Mouse (Mus musculus): ENCODE results near the gene Tmem247. TPM values are rescaled to one million over a fixed set of nuclear protein-coding genes. Genes with fewer than 3 reads are reported as not detected.

Tmem247 gene
- total and polyA plus RNA-seq, 3 experiments: not detected

DNA sequence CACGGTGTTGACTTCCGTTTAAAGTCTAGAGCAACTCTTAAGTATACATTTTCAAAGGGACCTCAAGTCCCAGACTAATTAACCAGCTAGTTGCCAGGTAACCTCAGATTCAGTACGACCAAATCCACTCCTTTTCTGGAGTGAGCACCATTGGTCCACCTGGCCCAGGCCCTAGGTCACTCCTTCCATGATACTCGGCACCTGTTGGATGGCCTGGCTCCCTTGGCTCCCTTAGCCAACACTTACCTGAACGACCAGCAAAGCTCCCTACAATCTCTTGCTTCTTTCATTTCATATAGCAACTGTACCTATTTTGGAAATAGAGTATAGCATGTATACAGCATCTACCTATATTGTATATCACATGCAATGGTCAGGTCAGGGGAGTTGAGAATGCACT, 16.6 kb upstream of the Tmem247 start:
- no peaks in the 10 kb centered on the region for H3K36me3 ChIP-seq (ENCODE audit: control insufficient read depth in 1 of 2, insufficient read depth in 2 of 2, low read length in 2 of 2)
- DNase-seq (ENCODE audit: low read depth, low spot score): no peak
- TF ChIP-seq POLR2AphosphoS2 (IDR thresholded peaks at IDR 0.05; ENCODE audit: low read length): no peak
- no peak for TF ChIP-seq JUND (IDR thresholded peaks at IDR 0.05; ENCODE audit: low read depth, low read length)
- TF ChIP-seq MYB (IDR thresholded peaks at IDR 0.05; ENCODE audit: low read depth, low read length): no peak
- no peak for TF ChIP-seq HCFC1 (IDR thresholded peaks at IDR 0.05; ENCODE audit: low read depth, low read length)
- no peak for TF ChIP-seq ZC3H11A (IDR thresholded peaks at IDR 0.05; ENCODE audit: low read depth, low read length)
- TF ChIP-seq E2F4 (IDR thresholded peaks at IDR 0.05; ENCODE audit: borderline replicate concordance, low read depth, low read length): no peak
- no peak for TF ChIP-seq BHLHE40 (IDR thresholded peaks at IDR 0.05; ENCODE audit: borderline replicate concordance, low read depth, low read length)
- TF ChIP-seq CHD1 (IDR thresholded peaks at IDR 0.05; ENCODE audit: low read depth, low read length): no peak
- no peak for TF ChIP-seq MXI1 (IDR thresholded peaks at IDR 0.05; ENCODE audit: low read depth, low read length)
- no peak for TF ChIP-seq KAT2A (conservative IDR thresholded peaks at IDR 0.05; ENCODE audit: low read depth, low read length)
- no peak for TF ChIP-seq ETS1 (IDR thresholded peaks at IDR 0.05; ENCODE audit: low read depth, low read length)
- TF ChIP-seq POLR2A (IDR thresholded peaks at IDR 0.05; ENCODE audit: control insufficient read depth in 1 of 2, insufficient read depth in 1 of 2, low read depth in 1 of 2, low read length in 2 of 2, poor library complexity in 1 of 2): no peak
- TF ChIP-seq TCF12 (IDR thresholded peaks at IDR 0.05; ENCODE audit: low read depth, low read length): no peak

DNA sequence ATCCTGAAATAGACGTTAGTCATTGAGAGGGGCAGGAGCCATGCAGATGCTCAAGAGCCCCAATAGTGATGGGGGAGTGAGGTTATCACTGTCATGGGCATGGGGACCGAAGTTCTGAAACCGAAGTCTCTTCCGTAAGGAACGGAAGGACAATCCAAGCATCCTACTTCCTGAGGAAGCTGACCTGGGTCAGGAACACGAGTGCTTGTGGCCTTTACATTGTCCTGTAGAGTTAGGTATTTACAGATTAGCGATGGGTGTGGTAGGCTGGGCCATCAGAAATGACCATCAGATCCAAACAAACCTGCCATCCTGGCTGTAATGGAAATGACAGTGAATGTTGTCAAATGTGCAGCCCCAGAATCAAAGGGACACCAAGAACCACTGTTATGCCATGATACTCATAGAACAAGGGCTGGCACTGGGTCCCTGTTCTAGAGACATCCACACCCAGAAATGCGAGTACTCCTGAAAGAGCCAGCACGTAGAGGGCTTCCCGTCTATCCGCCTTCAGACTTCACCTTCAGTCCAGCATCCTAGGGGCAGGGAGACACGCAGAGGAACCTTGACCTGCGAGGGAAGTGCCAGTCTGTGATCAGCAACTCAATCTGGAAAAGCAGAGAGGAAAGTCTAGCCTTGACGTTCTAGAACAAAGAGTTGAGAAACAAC, 14.6 kb upstream of the Tmem247 start:
- Histone ChIP-seq H3K27ac (ENCODE audit: control insufficient read depth, low read depth, low read length) (no peak overlapping the region), H3K4me3 (ENCODE audit: control insufficient read depth in 1 of 2, insufficient read depth in 1 of 2, low read depth in 2 of 2, low read length in 2 of 2) (no peak overlapping the region), H3K4me1 (ENCODE audit: control insufficient read depth in 1 of 2, insufficient read depth in 2 of 2, low read length in 2 of 2) (no peaks in the 10 kb centered on the region; a peak in 2 of 4 replicates), H3K27me3 (ENCODE audit: control insufficient read depth in 1 of 2, insufficient read depth in 2 of 2, low read length in 2 of 2) (peaks cover 0 to 1% of the 10 kb centered on the region in 2 experiments; a peak in 1 of 4 replicates), H3K79me2 (ENCODE audit: control insufficient read depth, insufficient read depth, low read length, poor library complexity) (no peaks in the 10 kb centered on the region), H3K9me3 (replicated peaks; ENCODE audit: insufficient read depth, low read length) (no peaks in the 10 kb centered on the region), H3K9ac (ENCODE audit: control insufficient read depth, low read depth, low read length, poor library complexity, severe bottlenecking) (no peak overlapping the region), H3K36me3 (ENCODE audit: control insufficient read depth in 1 of 2, insufficient read depth in 2 of 2, low read length in 2 of 2) (no peaks in the 10 kb centered on the region)
- no peak for DNase-seq (ENCODE audit: low read depth, low spot score)
- TF ChIP-seq CHD1 (IDR thresholded peaks at IDR 0.05; ENCODE audit: low read depth, low read length) (no peak), MAX (IDR thresholded peaks at IDR 0.05; ENCODE audit: low read length) (no peak)

More for the DNA sequence above, 16.6 kb upstream of the Tmem247 start:
- H3K27me3 ChIP-seq (ENCODE audit: control insufficient read depth in 1 of 2, insufficient read depth in 2 of 2, low read length in 2 of 2): peaks cover 0 to 1% of the 10 kb centered on the region in 2 experiments; a peak in 1 of 4 replicates
- H3K4me1 ChIP-seq (ENCODE audit: control insufficient read depth in 1 of 2, insufficient read depth in 2 of 2, low read length in 2 of 2): no peaks in the 10 kb centered on the region; a peak in 1 of 4 replicates
- no peak overlapping the region for H3K9ac ChIP-seq (ENCODE audit: control insufficient read depth, low read depth, low read length, poor library complexity, severe bottlenecking)
- H3K4me3 ChIP-seq (ENCODE audit: control insufficient read depth in 1 of 2, insufficient read depth in 1 of 2, low read depth in 2 of 2, low read length in 2 of 2): no peak overlapping the region
- no peak overlapping the region for H3K27ac ChIP-seq (ENCODE audit: control insufficient read depth, low read depth, low read length)
- H3K9me3 ChIP-seq (replicated peaks; ENCODE audit: insufficient read depth, low read length): no peaks in the 10 kb centered on the region
- H3K79me2 ChIP-seq (ENCODE audit: control insufficient read depth, insufficient read depth, low read length, poor library complexity): no peaks in the 10 kb centered on the region

DNA sequence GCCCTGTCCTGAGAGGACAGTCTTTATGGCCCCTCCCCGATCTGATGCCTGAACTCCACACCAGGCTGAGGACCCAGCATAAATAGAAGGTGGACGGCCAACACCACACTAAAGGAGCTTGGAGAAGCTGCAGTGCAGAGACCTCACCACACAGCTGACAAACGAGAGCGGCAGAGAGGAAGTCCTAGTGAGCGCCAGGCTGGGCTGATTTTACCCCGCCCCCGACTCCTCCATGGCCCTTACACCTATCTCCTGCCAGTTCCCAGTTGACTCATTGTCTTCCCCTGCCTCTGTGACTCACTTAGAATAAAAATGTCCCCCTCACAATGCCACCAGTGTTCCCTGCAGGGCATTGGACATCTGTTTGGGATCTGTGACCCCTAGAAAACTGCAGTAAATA, 13.6 kb upstream of the Tmem247 start:
- H3K79me2 ChIP-seq (ENCODE audit: control insufficient read depth, insufficient read depth, low read length, poor library complexity): no peaks in the 10 kb centered on the region
- H3K4me1 ChIP-seq (ENCODE audit: control insufficient read depth in 1 of 2, insufficient read depth in 2 of 2, low read length in 2 of 2): no peaks in the 10 kb centered on the region; a peak in 2 of 4 replicates
- H3K27me3 ChIP-seq (ENCODE audit: control insufficient read depth in 1 of 2, insufficient read depth in 2 of 2, low read length in 2 of 2): peaks cover 0 to 1% of the 10 kb centered on the region in 2 experiments; a peak in 1 of 4 replicates
- H3K27ac ChIP-seq (ENCODE audit: control insufficient read depth, low read depth, low read length): no peak overlapping the region
- DNase-seq (ENCODE audit: low read depth, low spot score): peak; percentile 83
- peak overlapping the region; percentile 27 for H3K9ac ChIP-seq (ENCODE audit: control insufficient read depth, low read depth, low read length, poor library complexity, severe bottlenecking)
- 0 out of 4 replicates have a peak overlapping the region, but pooled peaks have one; percentile 4 to 42 for H3K4me3 ChIP-seq (ENCODE audit: control insufficient read depth in 1 of 2, insufficient read depth in 1 of 2, low read depth in 2 of 2, low read length in 2 of 2)
- TF ChIP-seq EP300 (IDR thresholded peaks at IDR 0.05; ENCODE audit: low read depth in 1 of 2, low read length in 2 of 2) (0 out of 4 replicates have a peak, but pooled peaks of 1 of the 2 experiments have one; percentile 45), HCFC1 (IDR thresholded peaks at IDR 0.05; ENCODE audit: low read depth, low read length) (no peak), SMC3 (IDR thresholded peaks at IDR 0.05; ENCODE audit: low read depth, low read length) (peak; percentile 25; the same call in 1 of the 2 replicates), MAZ (IDR thresholded peaks at IDR 0.05; ENCODE audit: low read depth, low read length) (0 out of 2 replicates have a peak, but pooled peaks have one; percentile 43)
- H3K9me3 ChIP-seq (replicated peaks; ENCODE audit: insufficient read depth, low read length): no peaks in the 10 kb centered on the region
- no peaks in the 10 kb centered on the region for H3K36me3 ChIP-seq (ENCODE audit: control insufficient read depth in 1 of 2, insufficient read depth in 2 of 2, low read length in 2 of 2)

Data from MEL (cell line).